Mouse (Mus musculus) cerebellum, adult 2 months (tissue): ENCODE results near the gene Rai1. TPM values are rescaled to one million over a fixed set of nuclear protein-coding genes. Genes with fewer than 3 reads are reported as not detected.

Experiments
- DNase-seq, 2 experiments: peaks; one replicate each; pipeline ENCODE4 v3.0.0; 2021
- H3K27ac ChIP-seq: fragments of 200-500 bp; 2 replicates; pipeline ENCODE4 v1.5.1; 2012; ENCODE audit warnings: low read length, control low read depth, inconsistent platforms; ENCODE audit not compliant: insufficient read depth
- H3K27me3 ChIP-seq: fragments of 200-500 bp; 2 replicates; pipeline ENCODE4 v1.6.1; 2012; ENCODE audit warnings: inconsistent platforms, mild to moderate bottlenecking, low read length, moderate library complexity; ENCODE audit not compliant: control insufficient read depth, insufficient read depth
- H3K4me1 ChIP-seq: fragments of 200-500 bp; 2 replicates; pipeline ENCODE4 v1.6.1; 2011; ENCODE audit warnings: low read length; ENCODE audit not compliant: control insufficient read depth, insufficient read depth
- H3K4me3 ChIP-seq: fragments of 200-500 bp; replicated peaks from 2 replicates; pipeline ENCODE3; 2011; ENCODE audit warnings: mild to moderate bottlenecking, low read depth, low read length, control low read depth; ENCODE audit not compliant: insufficient read depth
- CTCF ChIP-seq: fragments of 200-500 bp; IDR thresholded peaks from 2 replicates; pipeline ENCODE4 v1.5.1; 2011; ENCODE audit warnings: low read depth, mild to moderate bottlenecking, control low read depth, low read length, moderate library complexity, borderline replicate concordance; ENCODE audit not compliant: insufficient read depth
- POLR2A ChIP-seq: fragments of 200-500 bp; IDR thresholded peaks from 2 replicates; pipeline ENCODE4 v1.6.1; 2011; ENCODE audit warnings: low read length, control low read depth, borderline replicate concordance; ENCODE audit not compliant: insufficient read depth
- WGBS: fragments of 180-500 bp; shearing (Covaris S2); methylation state at CpG from one replicate; pipeline ENCODE4 v1.1.7; 2018; 5-methylcytosine and 5-hydroxymethylcytosine counted together
- polyA plus RNA-seq: library from polyadenylated mRNA; depleted of rRNA; stranded (reverse); fragments of >200 nt; gene quantifications from 2 replicates; pipeline ENCODE4 v1.2.3, GENCODE M21; 2012

Gene Rai1
- polyA plus RNA-seq, 1 experiment = 42.5 TPM

DNA sequence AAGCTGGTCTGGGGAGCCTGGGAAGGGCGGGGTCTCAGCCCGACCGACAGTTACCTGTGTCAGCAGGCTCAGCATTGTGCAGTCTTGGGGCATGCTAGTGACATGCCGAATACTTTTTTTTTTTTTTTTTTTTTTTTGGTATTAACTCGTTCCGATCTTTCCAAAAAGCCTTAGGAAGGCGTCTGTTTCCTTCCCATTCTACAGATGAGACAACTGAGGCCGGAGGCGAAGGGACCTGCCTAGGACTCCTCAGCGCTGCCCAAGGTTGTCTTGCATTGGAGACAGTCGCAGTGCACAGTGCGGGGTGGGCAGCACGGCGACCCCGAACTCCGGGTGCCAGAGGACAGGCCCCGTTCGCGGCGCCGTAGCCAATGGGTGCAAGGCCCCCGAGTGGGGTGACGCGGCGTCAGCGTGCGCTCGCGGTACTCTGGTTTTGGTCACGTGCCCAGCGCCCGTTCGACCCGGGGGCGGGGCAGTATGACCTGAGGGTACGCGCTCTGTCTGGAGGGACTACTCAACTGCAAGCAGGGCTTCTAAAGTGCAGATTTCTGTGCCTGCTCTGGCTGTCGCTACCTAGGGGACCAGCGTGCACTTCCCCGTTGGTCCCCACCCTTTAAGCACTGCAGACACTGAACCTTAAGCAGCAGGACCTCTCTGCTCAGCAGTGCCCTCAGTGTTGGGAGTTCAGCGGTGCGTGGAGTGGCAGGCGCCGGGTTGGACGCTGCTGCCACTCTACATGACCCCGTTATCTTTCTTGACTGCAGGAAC lies 117.8 kb downstream of the Rai1 start, which contains the start of gene Srebf1:
Gene Srebf1, minus strand, starts transcription at position 113 of the 768 bp plus-strand sequence.
- Histone ChIP-seq H3K27me3 (no peaks in the 10 kb centered on the region), H3K4me1 (peaks cover 5% of the 10 kb centered on the region), H3K27ac (no peak within 1 kb of the TSS), H3K4me3 (peak within 1 kb of the TSS; percentile 43)
- 9% methylated on average over 46 of the region's 46 CpGs for WGBS
- peak; percentile 56 to 71 for DNase-seq
- no peak for TF ChIP-seq CTCF
- no peak for TF ChIP-seq POLR2A

DNA sequence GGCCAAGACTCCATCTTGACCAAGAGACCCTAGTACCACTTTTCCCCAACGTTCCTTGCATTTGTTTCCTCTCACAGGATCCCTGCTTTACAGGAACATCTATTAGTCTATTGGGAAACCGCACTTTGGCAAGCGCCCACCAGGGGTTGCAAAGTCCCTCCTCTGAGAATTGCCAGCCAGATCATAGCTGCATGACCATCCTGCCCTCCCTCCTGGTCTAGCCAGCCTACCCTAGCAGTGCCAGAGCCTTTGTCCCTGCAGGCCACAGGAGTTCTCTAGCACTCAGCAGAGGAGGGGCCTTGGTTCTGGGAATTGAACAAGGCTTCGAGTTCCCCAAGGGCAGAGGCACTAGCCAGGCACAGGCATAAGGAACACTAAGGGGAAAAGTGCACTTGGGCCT lies 119.9 kb downstream of the Rai1 start:
- Histone ChIP-seq H3K4me1 (peaks cover 5% of the 10 kb centered on the region), H3K4me3 (no peak overlapping the region), H3K27me3 (no peaks in the 10 kb centered on the region), H3K27ac (no peak overlapping the region)
- TF ChIP-seq POLR2A (no peak), CTCF (no peak)
- 63% methylated on average over 4 of the region's 4 CpGs for whole genome bisulfite sequencing
- DNase-seq = no peak

DNA sequence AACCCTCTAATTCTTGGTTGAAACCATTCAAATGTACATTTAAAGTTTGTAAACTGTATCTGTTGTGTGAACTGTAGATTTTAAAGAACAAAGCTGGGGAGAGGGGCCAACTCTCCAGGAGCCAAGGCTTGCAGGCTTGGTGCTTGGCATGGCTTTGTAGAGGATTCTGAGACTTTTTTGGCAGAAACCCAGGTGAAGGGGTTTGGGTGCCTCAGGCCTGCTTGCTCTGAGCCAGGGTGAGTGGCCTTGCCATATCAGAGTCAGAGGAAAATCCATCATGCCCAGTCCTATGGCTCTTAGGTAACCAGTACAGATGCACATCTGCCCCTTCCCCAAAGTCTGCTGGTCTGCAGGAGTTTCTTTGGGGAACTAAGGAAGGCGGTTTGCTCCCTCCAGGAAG lies 121.1 kb downstream of the Rai1 start:
- 48% methylated on average over 1 of the region's 1 CpGs for WGBS

DNA sequence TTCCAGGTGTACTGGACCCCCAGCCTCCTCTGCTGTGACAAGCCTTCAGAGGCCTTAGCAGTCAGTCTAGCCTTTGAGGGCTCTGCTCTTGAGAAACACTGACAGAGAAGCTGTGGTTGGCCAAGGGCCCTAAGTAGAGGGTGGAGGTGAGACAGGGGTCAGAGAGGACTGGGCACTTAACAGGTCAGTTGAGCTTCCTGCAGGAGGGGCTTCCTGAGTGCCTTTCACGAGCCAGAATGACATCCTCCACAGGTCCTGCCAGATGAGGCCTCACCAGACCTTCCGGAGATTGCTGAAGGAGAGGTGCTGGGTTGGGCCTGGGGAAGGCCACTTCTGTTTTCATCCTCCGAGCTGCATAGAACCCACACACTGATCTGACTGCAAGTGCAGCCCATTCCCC lies 123.7 kb downstream of the Rai1 start:
- peaks cover 18% of the 10 kb centered on the region for H3K4me1 ChIP-seq
- TF ChIP-seq POLR2A (no peak), CTCF (no peak)
- 85% methylated on average over 3 of the region's 3 CpGs for WGBS
- DNase-seq = no peak
- no peak overlapping the region for H3K4me3 ChIP-seq
- no peak overlapping the region for H3K27ac ChIP-seq
- no peaks in the 10 kb centered on the region for H3K27me3 ChIP-seq

More for the DNA sequence above, 121.1 kb downstream of the Rai1 start:
- H3K4me1 ChIP-seq = peaks cover 6% of the 10 kb centered on the region
- no peak overlapping the region for H3K4me3 ChIP-seq
- no peak for DNase-seq
- TF ChIP-seq CTCF = no peak
- H3K27ac ChIP-seq = no peak overlapping the region
- H3K27me3 ChIP-seq = no peaks in the 10 kb centered on the region

DNA sequence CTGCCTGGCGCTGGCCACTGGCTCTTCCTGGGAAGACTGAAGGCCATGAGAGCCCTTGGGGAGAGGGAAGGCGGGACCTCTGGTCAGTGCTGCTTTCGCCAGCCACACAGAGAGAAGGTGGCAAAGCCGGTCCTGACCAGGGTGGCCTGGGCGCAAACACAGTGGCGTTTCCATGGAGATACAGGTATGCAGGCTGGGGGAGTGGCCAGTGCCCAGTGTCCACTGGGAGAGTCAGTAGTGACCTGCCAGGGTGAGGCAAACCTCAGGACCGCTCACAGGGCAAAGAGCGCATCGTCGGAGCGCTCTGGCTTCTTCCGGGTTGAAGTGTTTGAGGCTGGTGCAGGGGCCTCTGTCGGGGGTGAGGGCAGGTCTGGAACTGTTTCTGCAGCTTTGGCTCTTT lies 125.0 kb downstream of the Rai1 start:
- WGBS = 89% methylated on average over 13 of the region's 13 CpGs
- Histone ChIP-seq H3K27ac (no peak overlapping the region), H3K27me3 (no peaks in the 10 kb centered on the region), H3K4me1 (peaks cover 25% of the 10 kb centered on the region), H3K4me3 (no peak overlapping the region)
- no peak for DNase-seq
- no peak for TF ChIP-seq POLR2A
- TF ChIP-seq CTCF = no peak

DNA sequence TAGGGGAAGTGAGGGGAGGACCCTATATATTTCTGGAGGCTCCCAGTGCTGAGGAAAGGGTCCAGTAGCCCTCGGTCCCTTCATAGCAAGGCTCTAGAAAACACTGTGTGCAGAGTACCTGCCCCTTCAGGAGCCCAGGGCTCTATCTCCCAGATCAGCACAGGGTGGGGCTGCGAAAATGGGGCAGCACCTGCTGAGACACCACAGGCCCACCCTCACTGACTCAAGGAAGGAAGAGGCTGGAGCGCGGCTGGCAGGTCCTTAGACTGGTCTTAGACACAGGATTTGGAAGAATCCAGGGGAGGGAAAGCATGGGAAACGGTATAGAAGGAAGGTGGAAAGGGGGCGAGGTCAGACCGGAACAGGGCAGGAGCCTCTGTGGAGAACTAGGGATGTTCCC lies 125.7 kb downstream of the Rai1 start:
- TF ChIP-seq CTCF (no peak), POLR2A (no peak)
- DNase-seq = no peak
- 97% methylated on average over 7 of the region's 7 CpGs for WGBS

DNA sequence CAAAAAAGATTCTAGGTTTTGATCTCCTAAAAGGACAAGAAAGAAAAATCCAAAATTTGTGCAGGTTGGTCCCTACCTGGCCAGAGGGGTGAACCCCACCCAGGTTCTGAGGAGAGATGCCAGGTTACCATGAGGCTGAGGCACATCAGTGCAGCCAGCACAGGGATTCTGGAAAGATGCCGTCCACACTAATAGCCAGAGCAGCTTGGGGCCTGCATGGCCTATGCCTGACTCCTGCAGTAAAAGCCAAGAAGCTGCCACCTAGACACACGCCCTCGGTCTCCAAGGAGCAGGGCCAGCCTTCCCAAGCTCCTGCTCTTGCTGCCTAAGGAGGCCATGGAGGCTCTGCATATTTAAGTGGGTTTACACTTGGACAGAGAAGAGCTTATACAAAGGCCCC lies 126.5 kb downstream of the Rai1 start:
- H3K27me3 ChIP-seq = no peaks in the 10 kb centered on the region
- TF ChIP-seq POLR2A = no peak
- TF ChIP-seq CTCF = no peak
- DNase-seq = peak; percentile 46 to 65
- WGBS = 25% methylated on average over 3 of the region's 3 CpGs
- no peak overlapping the region for H3K27ac ChIP-seq
- H3K4me1 ChIP-seq = peaks cover 25% of the 10 kb centered on the region
- no peak overlapping the region for H3K4me3 ChIP-seq

More for the DNA sequence above, 125.7 kb downstream of the Rai1 start:
- H3K4me3 ChIP-seq = no peak overlapping the region
- no peak overlapping the region for H3K27ac ChIP-seq
- H3K27me3 ChIP-seq = no peaks in the 10 kb centered on the region
- H3K4me1 ChIP-seq = peaks cover 25% of the 10 kb centered on the region

DNA sequence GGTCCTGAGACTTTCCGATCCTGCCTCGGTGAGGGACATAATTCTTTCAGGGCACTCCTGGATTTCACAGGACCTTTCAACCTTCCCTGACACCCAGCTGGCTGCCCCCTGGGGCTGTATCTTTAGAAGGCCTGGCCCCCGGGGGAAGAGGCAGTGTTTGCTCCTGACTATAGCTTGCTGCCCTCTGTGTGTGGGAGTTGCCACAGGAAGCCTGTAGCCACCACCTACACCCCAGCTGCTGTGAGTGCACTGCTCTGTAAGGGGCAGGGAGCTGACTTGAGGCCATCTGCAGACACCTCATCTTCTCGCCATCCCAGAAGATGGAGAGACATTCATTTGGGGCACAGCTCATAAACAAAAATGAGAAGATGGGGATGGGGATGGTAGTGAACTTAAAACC lies 127.1 kb downstream of the Rai1 start:
- DNase-seq = no peak
- WGBS = 65% methylated on average over 4 of the region's 4 CpGs

More for the DNA sequence above, 127.1 kb downstream of the Rai1 start:
- TF ChIP-seq POLR2A = no peak
- no peak for TF ChIP-seq CTCF
- peaks cover 25% of the 10 kb centered on the region for H3K4me1 ChIP-seq
- H3K27ac ChIP-seq = no peak overlapping the region
- H3K4me3 ChIP-seq = no peak overlapping the region
- no peaks in the 10 kb centered on the region for H3K27me3 ChIP-seq
